Mouse (Mus musculus) frontal cortex, postnatal 10 days (tissue): ENCODE measurements around the gene Sbds.

Source experiments
- DNase-seq, 2 experiments: peaks; one replicate each; pipeline ENCODE4 v3.0.0; 2022; ENCODE audit warnings: low spot score in 2 of 2, mixed read lengths in 1 of 2

Sbds gene

GRCm38 (mm10) chr5:130255017-130255720, at the start of gene Sbds, which contains the start of gene Tyw1:
Sbds (minus strand) TSS chr5:130255530.
Tyw1 (plus strand) TSS chr5:130255619.
- peak; percentile 96 to 97 for DNase-seq

GRCm38 (mm10) chr5:130303611-130304010, 48.3 kb upstream of the Sbds start:
- no peak for DNase-seq

DNA sequence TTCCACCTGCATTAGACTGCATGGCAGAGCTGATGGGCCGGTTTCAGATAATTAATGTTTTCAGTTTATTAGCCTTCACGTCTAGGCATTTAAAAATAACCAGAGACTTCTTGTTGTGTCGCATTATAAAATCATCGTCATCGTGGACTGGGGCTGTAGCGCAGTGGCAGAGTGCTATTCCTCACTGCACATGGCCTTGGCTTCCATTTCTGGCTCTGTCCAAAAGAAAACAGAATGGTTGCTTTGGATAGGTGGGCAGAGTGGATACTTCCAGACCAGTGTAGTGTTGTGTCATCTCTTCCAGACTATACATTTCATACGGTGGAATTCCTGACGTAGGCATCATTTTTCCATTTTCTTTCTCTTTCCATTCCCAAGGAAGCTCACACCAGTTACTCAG, 44.2 kb upstream of the Sbds start:
- DNase-seq = no peak

GRCm38 (mm10) chr5:130298831-130299460, 43.6 kb upstream of the Sbds start:
- no peak for DNase-seq

GRCm38 (mm10) chr5:130296071-130296470, 40.7 kb upstream of the Sbds start:
- DNase-seq = no peak

GRCm38 (mm10) chr5:130294598-130294997, 39.3 kb upstream of the Sbds start:
- DNase-seq = no peak

DNA sequence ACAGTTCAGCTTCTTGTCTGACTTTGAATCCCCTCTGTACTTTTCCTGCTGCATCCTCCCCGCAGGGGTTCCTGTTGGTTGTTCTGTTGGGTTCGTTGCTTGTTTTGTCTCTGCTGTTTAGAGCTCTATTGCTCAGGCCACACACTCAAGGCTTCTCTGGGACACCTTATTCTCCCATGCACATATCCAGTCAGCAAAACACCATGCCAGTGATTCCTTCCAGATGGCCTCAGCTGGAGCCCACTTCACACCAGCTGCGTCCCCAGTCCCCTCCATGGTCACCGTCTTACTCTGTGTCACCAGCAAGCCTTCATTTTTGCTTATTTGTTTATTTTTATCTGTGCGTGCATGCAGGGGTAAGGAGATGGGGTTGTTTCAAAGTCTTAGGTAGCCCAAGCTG, 38.6 kb upstream of the Sbds start:
- no peak for DNase-seq

- DNase-seq = peak in 1 of 2 experiments; percentile 36
Measured at GRCm38 (mm10) chr5:130292976-130293375, 37.6 kb upstream of the Sbds start.

GRCm38 (mm10) chr5:130290775-130291174, 35.4 kb upstream of the Sbds start:
- DNase-seq = peak in 1 of 2 experiments; percentile 25

DNA sequence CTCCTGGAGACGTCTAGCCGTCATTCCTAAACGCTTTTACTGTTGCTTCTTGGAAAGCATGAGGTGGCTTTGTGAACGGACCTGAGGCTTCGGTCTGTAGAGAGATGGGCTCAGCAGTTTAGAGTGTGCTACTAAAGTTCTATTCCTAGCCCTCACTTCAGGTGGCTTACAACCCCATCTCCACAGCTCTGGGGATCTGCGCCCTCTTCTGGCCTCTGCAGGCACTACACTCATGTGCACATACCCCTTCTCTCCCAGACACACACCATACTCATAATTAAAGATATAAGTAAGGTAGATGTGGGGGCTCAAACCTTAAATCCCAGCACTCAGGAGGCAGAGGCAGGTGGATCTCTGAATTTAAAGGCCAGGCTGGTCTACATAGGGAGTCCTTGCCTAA, 34.9 kb upstream of the Sbds start:
- no peak for DNase-seq

DNA sequence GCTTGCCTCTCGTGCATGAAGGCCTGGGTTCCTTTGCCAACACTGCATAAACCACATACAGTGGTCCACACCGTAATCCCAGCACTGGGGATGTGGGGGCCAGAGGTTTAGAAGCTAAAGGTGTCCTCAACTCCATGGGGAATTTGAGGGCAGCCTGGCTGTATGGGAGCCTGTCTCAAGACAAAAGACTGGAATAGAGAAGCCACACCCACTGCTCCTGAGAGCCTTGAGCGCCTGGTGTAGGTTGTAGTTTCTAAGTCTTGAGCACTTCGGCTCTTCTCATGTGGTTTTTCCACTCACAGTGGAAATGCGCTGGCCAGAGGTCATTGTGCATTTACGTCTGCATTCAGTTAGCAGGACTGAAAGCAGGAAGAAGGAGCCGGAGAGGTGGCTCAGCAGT, 32.8 kb upstream of the Sbds start:
- DNase-seq = no peak

DNA sequence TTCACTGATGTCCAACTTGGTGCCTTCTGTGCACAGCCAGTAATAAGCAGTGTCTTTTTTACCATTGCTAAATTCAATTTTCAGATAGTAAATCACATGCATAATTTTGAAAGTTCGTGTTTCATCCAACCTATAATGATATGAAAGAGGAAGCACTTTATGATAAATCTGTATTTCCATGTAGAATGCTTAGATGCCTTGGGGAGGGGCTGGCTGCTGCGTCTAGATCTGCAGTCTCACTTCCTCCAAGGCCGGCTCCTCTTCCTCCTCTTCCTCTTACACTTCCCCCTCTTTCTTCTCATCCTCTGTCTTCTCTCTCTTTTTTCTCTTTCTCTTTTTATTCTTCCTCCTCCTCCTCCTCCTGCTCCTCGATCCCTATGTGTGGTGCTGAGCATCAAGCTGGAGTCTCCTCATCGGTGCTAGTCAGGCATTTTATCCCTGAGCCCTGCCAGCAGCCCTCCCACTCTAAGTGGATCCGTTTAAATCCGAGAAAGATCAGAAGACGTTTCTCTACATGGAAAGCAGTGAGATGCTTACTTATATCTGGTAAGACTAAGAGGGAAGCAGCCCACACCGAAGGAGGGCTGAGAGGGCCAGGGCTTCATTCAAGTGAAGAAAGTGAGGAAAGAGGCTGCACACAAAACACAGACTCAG, 27.9 kb upstream of the Sbds start:
- DNase-seq = no peak

DNA sequence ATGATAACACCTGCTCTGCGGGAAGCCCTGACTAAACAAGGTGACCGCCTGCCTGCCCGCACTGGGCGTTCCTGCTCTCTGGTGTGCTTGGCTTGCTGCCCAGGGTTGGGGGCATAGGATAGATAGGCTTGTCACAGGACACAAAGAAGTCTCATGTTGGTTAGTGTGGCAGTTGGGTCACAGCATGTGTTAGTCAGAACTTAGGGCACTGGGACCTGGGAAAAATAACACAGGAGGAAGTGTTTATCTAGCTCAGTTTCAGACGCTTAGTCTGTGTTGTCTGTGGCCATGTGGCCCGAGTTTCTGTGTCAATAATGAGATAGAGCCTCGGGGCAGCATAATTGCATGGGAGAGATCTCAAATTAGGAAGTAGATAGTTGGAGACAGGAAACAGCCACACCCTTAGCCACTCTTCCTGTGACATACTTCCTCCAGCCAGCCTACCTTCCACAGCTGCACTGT, 22.7 kb upstream of the Sbds start:
- DNase-seq = no peak

- DNase-seq = no peak
Measured at GRCm38 (mm10) chr5:130275509-130275908, 20.2 kb upstream of the Sbds start.

DNA sequence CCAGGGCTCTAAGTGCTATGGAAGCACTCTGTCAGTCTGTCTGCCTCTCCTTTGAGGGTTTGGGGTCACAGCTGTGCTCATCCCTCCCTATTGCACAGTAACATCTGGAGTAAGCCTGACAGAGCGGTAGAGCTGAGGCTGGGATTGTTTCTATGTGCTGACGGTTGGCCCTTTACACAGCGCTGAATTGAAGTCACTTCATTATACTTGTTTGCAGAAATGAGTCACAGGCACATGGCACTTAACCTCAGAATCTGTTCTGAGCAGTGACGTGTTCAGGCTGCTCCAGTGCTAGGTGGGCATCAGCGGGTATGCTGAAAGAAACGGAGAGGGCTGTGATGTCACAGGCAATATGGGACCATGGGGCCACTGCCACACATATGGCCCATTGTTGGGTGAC, 17.7 kb upstream of the Sbds start:
- DNase-seq = no peak

DNA sequence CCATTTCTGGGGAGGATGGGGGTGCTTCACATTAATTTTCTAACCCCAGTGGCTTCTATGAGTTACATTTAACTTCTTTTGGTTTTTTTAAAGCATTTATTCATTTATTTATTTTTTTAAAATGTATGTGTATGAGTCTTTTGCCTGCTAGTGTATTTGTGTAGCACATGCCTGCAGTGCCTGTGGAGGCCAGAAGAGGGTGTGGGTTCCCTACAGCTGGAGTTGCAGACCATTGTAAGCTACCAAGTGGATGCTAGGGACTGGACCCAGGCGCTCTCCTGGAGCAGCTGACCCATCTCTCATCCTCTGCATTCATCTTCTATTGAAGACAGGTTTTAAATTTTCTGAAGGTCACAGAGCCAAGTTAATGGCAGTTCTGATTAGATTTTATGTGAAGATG, 17.0 kb upstream of the Sbds start:
- DNase-seq = no peak

GRCm38 (mm10) chr5:130268976-130269375, 13.6 kb upstream of the Sbds start:
- no peak for DNase-seq

GRCm38 (mm10) chr5:130267316-130267715, 12.0 kb upstream of the Sbds start:
- DNase-seq = no peak

DNA sequence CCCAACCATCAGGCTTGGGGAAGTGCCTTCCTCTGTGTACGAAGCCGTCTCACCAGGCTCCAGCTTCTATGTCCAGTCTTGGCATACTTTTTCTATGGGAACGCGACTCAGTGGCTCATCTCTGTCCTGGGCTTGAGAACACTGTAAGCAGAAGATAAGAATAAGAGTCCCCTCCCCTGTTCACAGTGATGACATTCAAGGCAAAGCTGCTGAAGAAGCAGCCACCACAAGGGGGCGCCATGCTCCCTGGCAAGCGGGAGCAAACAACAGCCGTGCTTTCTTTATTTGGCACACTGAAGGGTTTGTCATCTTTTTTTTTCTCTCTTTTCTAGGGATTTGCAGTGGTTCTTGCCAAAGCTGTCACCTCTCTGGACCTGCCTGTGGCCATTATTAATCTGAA, 11.3 kb upstream of the Sbds start:
- DNase-seq = no peak

GRCm38 (mm10) chr5:130264433-130265005, 9.2 kb upstream of the Sbds start:
- no peak for DNase-seq

DNA sequence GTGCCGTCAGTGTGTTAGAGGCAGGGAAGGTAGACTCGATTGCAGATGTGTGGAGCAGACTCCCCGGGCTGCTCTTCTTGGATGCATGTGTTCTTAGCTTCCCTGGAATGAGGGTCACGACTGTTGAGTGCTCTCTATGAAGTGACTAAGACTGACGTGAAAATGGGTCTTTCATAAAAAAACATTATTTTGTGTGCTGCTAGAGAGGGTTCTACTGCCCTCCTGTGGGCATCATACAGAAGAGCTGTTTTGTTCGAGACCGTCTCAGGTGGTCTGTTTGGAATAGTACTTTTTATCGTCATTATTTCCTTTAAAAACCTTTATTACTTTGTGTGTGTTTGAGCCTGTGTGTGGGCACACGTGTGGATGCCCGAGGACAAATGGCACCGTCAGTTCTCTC, 8.1 kb upstream of the Sbds start:
- DNase-seq = no peak

DNA sequence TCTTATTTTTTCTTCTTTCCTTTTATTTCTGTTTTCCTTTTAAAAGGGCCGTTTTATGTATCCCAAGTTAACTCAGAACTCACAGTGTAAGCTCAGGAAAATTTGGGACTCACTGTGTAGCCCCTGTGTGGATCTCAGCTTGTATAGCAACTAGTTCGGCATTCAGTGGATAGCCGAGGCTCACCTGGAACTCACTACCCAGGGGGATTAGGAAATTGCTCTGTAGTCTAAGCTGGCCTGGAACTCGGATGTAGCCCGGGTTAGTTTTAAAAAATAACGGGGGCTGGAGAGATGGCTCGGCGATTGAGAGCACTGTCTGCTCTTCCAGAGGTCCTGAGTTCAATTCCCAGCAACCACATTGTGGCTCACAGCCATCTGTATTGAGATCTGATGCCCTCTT, 2.0 kb upstream of the Sbds start:
- no peak for DNase-seq
